Mouse (Mus musculus) lung, postnatal 0 days (tissue): Measurements from ENCODE around the gene Col1a1. TPM values are rescaled to one million over a fixed set of nuclear protein-coding genes. Genes with fewer than 3 reads are reported as not detected.

Experiments
- ATAC-seq: fragments of 200-750 bp; cut with Nextera tagmentation; 2 replicates; pipeline ENCODE4 v1.8.0; 2017; ENCODE audit warnings: moderate library complexity
- DNase-seq: peaks from one replicate; pipeline ENCODE4 v3.0.0-alpha.2; 2016; ENCODE audit warnings: low spot score
- H3K27ac ChIP-seq: fragments of 300-500 bp; sonication (generic); 2 replicates; pipeline ENCODE4 v1.5.1; 2014; ENCODE audit warnings: antibody characterized with exemption, mild to moderate bottlenecking, low read length, mixed read lengths
- H3K27me3 ChIP-seq: fragments of 300-500 bp; sonication (generic); replicated peaks from 2 replicates; pipeline ENCODE4 v1.6.1; 2014; ENCODE audit warnings: low read length, mixed read lengths; ENCODE audit not compliant: insufficient read depth
- H3K36me3 ChIP-seq: fragments of 300-500 bp; sonication (generic); 2 replicates; pipeline ENCODE4 v1.6.1; 2014; ENCODE audit warnings: low read length, mixed read lengths; ENCODE audit not compliant: insufficient read depth
- H3K4me1 ChIP-seq: fragments of 300-500 bp; sonication (generic); 2 replicates; pipeline ENCODE4 v1.6.1; 2014; ENCODE audit warnings: antibody characterized with exemption, low read depth, low read length, mixed read lengths; ENCODE audit not compliant: insufficient read depth
- H3K4me2 ChIP-seq: fragments of 300-500 bp; sonication (generic); replicated peaks from 2 replicates; pipeline ENCODE4 v1.6.1; 2014; ENCODE audit warnings: low read depth, mild to moderate bottlenecking, low read length, moderate library complexity, mixed read lengths
- H3K4me3 ChIP-seq: fragments of 300-500 bp; sonication (generic); 2 replicates; pipeline ENCODE4 v1.5.1; 2014; ENCODE audit warnings: low read depth, low read length
- H3K9ac ChIP-seq: fragments of 300-500 bp; sonication (generic); replicated peaks from 2 replicates; pipeline ENCODE4 v1.6.1; 2014; ENCODE audit warnings: low read depth, mild to moderate bottlenecking
- H3K9me3 ChIP-seq: fragments of 300-500 bp; sonication (generic); 2 replicates; pipeline ENCODE4 v1.6.1; 2016; ENCODE audit warnings: low read length, mixed read lengths
- CTCF ChIP-seq: IDR thresholded peaks from 2 replicates; pipeline ENCODE4 v1.5.1; 2016; ENCODE audit warnings: antibody characterized with exemption, mild to moderate bottlenecking
- EP300 ChIP-seq: IDR thresholded peaks from 2 replicates; pipeline ENCODE4 v1.6.1; 2016; ENCODE audit warnings: antibody characterized with exemption, mild to moderate bottlenecking, control low read depth
- WGBS: fragments of 180-500 bp; shearing (Covaris S2); extraction: QIAGEN DNeasy Blood & Tissue Kit; methylation state at CpG from one replicate; pipeline ENCODE4 v1.1.7; 2014; 5-methylcytosine and 5-hydroxymethylcytosine counted together
- polyA plus RNA-seq: library from polyadenylated mRNA; unstranded; fragments of >200 nt; fragmentation: Nextera tagmentation; extraction: Ambion mirVana; gene quantifications from 2 replicates; pipeline ENCODE4 v1.2.1, GENCODE M21; 2015

Gene Col1a1
- polyA plus RNA-seq, 1 experiment from 2014 or later = 478 TPM

- no peak for ATAC-seq
- no peaks in the 10 kb centered on the region for H3K9me3 ChIP-seq
- TF ChIP-seq CTCF = no peak
- no peak for TF ChIP-seq EP300
- no peak overlapping the region; the same call in 1 of the 2 replicates for H3K9ac ChIP-seq
- no peak for DNase-seq
- H3K27me3 ChIP-seq = no peaks in the 10 kb centered on the region
- no peak overlapping the region; the same call in 1 of the 2 replicates for H3K4me3 ChIP-seq
- H3K4me1 ChIP-seq = peaks cover 29% of the 10 kb centered on the region; the same call in 1 of the 2 replicates
- WGBS = 79% methylated on average over 11 of the region's 11 CpGs
- no peak overlapping the region for H3K27ac ChIP-seq
- peak overlapping the region; percentile 94 for H3K4me2 ChIP-seq
- H3K36me3 ChIP-seq = peaks cover 20% of the 10 kb centered on the region; the same call in 1 of the 2 replicates
Measured at GRCm38 (mm10) chr11:94994947-94995772, 59.1 kb downstream of the Col1a1 start.

- no peak overlapping the region for H3K9ac ChIP-seq
- peaks cover 22% of the 10 kb centered on the region; the same call in 1 of the 2 replicates for H3K36me3 ChIP-seq
- H3K4me3 ChIP-seq = no peak overlapping the region
- WGBS = 81% methylated on average over 8 of the region's 8 CpGs
- no peak overlapping the region for H3K27ac ChIP-seq
- H3K4me1 ChIP-seq = peaks cover 30% of the 10 kb centered on the region; the same call in 1 of the 2 replicates
- peak overlapping the region; percentile 8; the same call in 1 of the 2 replicates for H3K4me2 ChIP-seq
- TF ChIP-seq CTCF (no peak), EP300 (no peak)
- no peaks in the 10 kb centered on the region for H3K27me3 ChIP-seq
- DNase-seq = no peak
- H3K9me3 ChIP-seq = no peaks in the 10 kb centered on the region
- no peak for ATAC-seq
Measured at GRCm38 (mm10) chr11:94996101-94996500, 60.1 kb downstream of the Col1a1 start.

- ATAC-seq = no peak
- 91% methylated on average over 6 of the region's 6 CpGs for WGBS
- TF ChIP-seq EP300 = no peak
- no peak for TF ChIP-seq CTCF
Measured at GRCm38 (mm10) chr11:94996984-94997383, 61.0 kb downstream of the Col1a1 start.

GRCm38 (mm10) chr11:94997596-94997995 lies 61.6 kb downstream of the Col1a1 start:
- Histone ChIP-seq H3K4me1 (peaks cover 30% of the 10 kb centered on the region; the same call in 1 of the 2 replicates), H3K4me2 (no peak overlapping the region), H3K27me3 (no peaks in the 10 kb centered on the region), H3K9me3 (no peaks in the 10 kb centered on the region), H3K9ac (no peak overlapping the region), H3K27ac (no peak overlapping the region), H3K36me3 (peaks cover 35% of the 10 kb centered on the region; the same call in 1 of the 2 replicates), H3K4me3 (no peak overlapping the region)
- WGBS = 40% methylated on average over 5 of the region's 5 CpGs
- DNase-seq (no peak), ATAC-seq (no peak)
- TF ChIP-seq CTCF = no peak
- TF ChIP-seq EP300 = no peak

More at GRCm38 (mm10) chr11:94996984-94997383, 61.0 kb downstream of the Col1a1 start:
- no peak overlapping the region for H3K9ac ChIP-seq
- H3K27me3 ChIP-seq = no peaks in the 10 kb centered on the region
- peaks cover 30% of the 10 kb centered on the region; the same call in 1 of the 2 replicates for H3K4me1 ChIP-seq
- H3K9me3 ChIP-seq = no peaks in the 10 kb centered on the region
- no peak overlapping the region for H3K4me3 ChIP-seq
- H3K27ac ChIP-seq = no peak overlapping the region
- no peak for DNase-seq
- peaks cover 29% of the 10 kb centered on the region; the same call in 1 of the 2 replicates for H3K36me3 ChIP-seq
- H3K4me2 ChIP-seq = no peak overlapping the region

GRCm38 (mm10) chr11:94998041-94998531 lies 62.1 kb downstream of the Col1a1 start:
- 68% methylated on average over 16 of the region's 16 CpGs for WGBS
- DNase-seq = no peak
- H3K9ac ChIP-seq = no peak overlapping the region

GRCm38 (mm10) chr11:95000128-95000527 lies 64.1 kb downstream of the Col1a1 start:
- DNase-seq = no peak
- H3K4me2 ChIP-seq = no peak overlapping the region
- H3K4me1 ChIP-seq = peaks cover 7% of the 10 kb centered on the region; the same call in 1 of the 2 replicates
- no peak for TF ChIP-seq CTCF
- no peak for TF ChIP-seq EP300
- 75% methylated on average over 8 of the region's 8 CpGs for WGBS
- no peaks in the 10 kb centered on the region for H3K27me3 ChIP-seq
- H3K9me3 ChIP-seq = no peaks in the 10 kb centered on the region
- ATAC-seq = no peak
- H3K27ac ChIP-seq = peak overlapping the region; percentile 15
- H3K4me3 ChIP-seq = no peak overlapping the region
- H3K9ac ChIP-seq = no peak overlapping the region
- peaks cover 49% of the 10 kb centered on the region; the same call in 1 of the 2 replicates for H3K36me3 ChIP-seq

More at GRCm38 (mm10) chr11:94998041-94998531, 62.1 kb downstream of the Col1a1 start:
- Histone ChIP-seq H3K9me3 (no peaks in the 10 kb centered on the region), H3K27ac (no peak overlapping the region), H3K4me1 (peaks cover 28% of the 10 kb centered on the region; the same call in 1 of the 2 replicates), H3K27me3 (no peaks in the 10 kb centered on the region), H3K4me2 (no peak overlapping the region), H3K4me3 (no peak overlapping the region), H3K36me3 (peaks cover 40% of the 10 kb centered on the region; the same call in 1 of the 2 replicates)
- no peak for ATAC-seq
- no peak for TF ChIP-seq EP300
- TF ChIP-seq CTCF = no peak
